Mouse (Mus musculus) heart, embryonic 15.5 days (tissue): ENCODE results near the gene Klf17. TPM values are rescaled to one million over a fixed set of nuclear protein-coding genes. Genes with fewer than 3 reads are reported as not detected.

Experiments used
- ATAC-seq: fragments of 200-750 bp; cut with Nextera tagmentation; replicated peaks from 2 replicates; pipeline ENCODE4 v1.8.0; 2017; ENCODE audit warnings: low read depth, moderate TSS enrichment; ENCODE audit not compliant: insufficient number of reproducible peaks, insufficient read depth, low FRiP score
- H3K27ac ChIP-seq: fragments of 300-500 bp; sonication (generic); 2 replicates; pipeline ENCODE4 v1.5.1; 2015; ENCODE audit warnings: mild to moderate bottlenecking, inconsistent platforms
- H3K27me3 ChIP-seq: fragments of 300-500 bp; sonication (generic); 2 replicates; pipeline ENCODE4 v1.6.1; 2015; ENCODE audit warnings: inconsistent platforms
- H3K36me3 ChIP-seq: fragments of 300-500 bp; sonication (generic); 2 replicates; pipeline ENCODE4 v1.6.1; 2015; ENCODE audit warnings: mild to moderate bottlenecking, inconsistent platforms
- H3K4me1 ChIP-seq: fragments of 300-500 bp; sonication (generic); replicated peaks from 2 replicates; pipeline ENCODE4 v1.6.1; 2015; ENCODE audit warnings: inconsistent platforms
- H3K4me2 ChIP-seq: fragments of 300-500 bp; sonication (generic); 2 replicates; pipeline ENCODE4 v1.6.1; 2015; ENCODE audit warnings: inconsistent platforms, mild to moderate bottlenecking, moderate library complexity
- H3K4me3 ChIP-seq: fragments of 300-500 bp; sonication (generic); 2 replicates; pipeline ENCODE4 v1.5.1; 2015; ENCODE audit warnings: mild to moderate bottlenecking, inconsistent platforms
- H3K9ac ChIP-seq: fragments of 300-500 bp; sonication (generic); 2 replicates; pipeline ENCODE4 v1.6.1; 2015; ENCODE audit warnings: mild to moderate bottlenecking, inconsistent platforms
- H3K9me3 ChIP-seq: fragments of 300-500 bp; sonication (generic); replicated peaks from 2 replicates; pipeline ENCODE4 v1.6.1; 2016; ENCODE audit warnings: inconsistent platforms
- WGBS: fragments of 180-500 bp; shearing (Covaris S2); methylation state at CpG from one replicate; pipeline ENCODE4 v1.1.7; 2015; ENCODE audit warnings: mixed read lengths; 5-methylcytosine and 5-hydroxymethylcytosine counted together
- polyA plus RNA-seq: library from polyadenylated mRNA; unstranded; fragments of >200 nt; fragmentation: Nextera tagmentation; extraction: Ambion mirVana; gene quantifications from 2 replicates; pipeline ENCODE4 v1.2.1, GENCODE M21; 2015

The Klf17 gene
- polyA plus RNA-seq = not detected in 2 replicates

- Histone ChIP-seq H3K27me3 (no peaks in the 10 kb centered on the region), H3K27ac (no peak within 1 kb of the TSS), H3K9ac (no peak within 1 kb of the TSS), H3K36me3 (no peaks in the 10 kb centered on the region), H3K4me2 (no peak within 1 kb of the TSS), H3K4me1 (no peaks in the 10 kb centered on the region), H3K4me3 (no peak within 1 kb of the TSS), H3K9me3 (no peaks in the 10 kb centered on the region)
- 72% methylated on average over 12 of the region's 12 CpGs for WGBS
- no peak for ATAC-seq
These were observed at the start of gene Klf17 for GRCm38 (mm10) chr4:117765416-117765815. Gene Klf17, minus strand, starts transcription at chr4:117765648.

- 65% methylated on average over 4 of the region's 4 CpGs for WGBS
- H3K4me2 ChIP-seq = no peak overlapping the region
These were observed 48.9 kb upstream of the Klf17 start for GRCm38 (mm10) chr4:117814333-117814732.

GRCm38 (mm10) chr4:117813591-117814192 lies 48.2 kb upstream of the Klf17 start:
- WGBS = 43% methylated on average over 9 of the region's 9 CpGs
- Histone ChIP-seq H3K36me3 (no peaks in the 10 kb centered on the region), H3K27ac (no peak overlapping the region), H3K4me1 (0 out of 2 replicates have a peak, but pooled peaks cover 3% of the 10 kb centered on the region), H3K9ac (no peak overlapping the region), H3K4me3 (no peak overlapping the region), H3K4me2 (no peak overlapping the region), H3K27me3 (no peaks in the 10 kb centered on the region), H3K9me3 (no peaks in the 10 kb centered on the region)
- ATAC-seq = no peak; the same call in 1 of the 2 replicates

More at GRCm38 (mm10) chr4:117814333-117814732, 48.9 kb upstream of the Klf17 start:
- Histone ChIP-seq H3K27ac (no peak overlapping the region), H3K9ac (no peak overlapping the region), H3K4me3 (no peak overlapping the region), H3K36me3 (no peaks in the 10 kb centered on the region), H3K9me3 (no peaks in the 10 kb centered on the region), H3K27me3 (no peaks in the 10 kb centered on the region), H3K4me1 (0 out of 2 replicates have a peak, but pooled peaks cover 3% of the 10 kb centered on the region)
- no peak for ATAC-seq

GRCm38 (mm10) chr4:117810933-117811332 lies 45.5 kb upstream of the Klf17 start:
- no peak overlapping the region for H3K4me2 ChIP-seq
- no peaks in the 10 kb centered on the region for H3K27me3 ChIP-seq
- H3K9ac ChIP-seq = no peak overlapping the region
- H3K4me3 ChIP-seq = no peak overlapping the region
- H3K27ac ChIP-seq = no peak overlapping the region
- WGBS = 37% methylated on average over 2 of the region's 2 CpGs
- 0 out of 2 replicates have a peak, but pooled peaks cover 3% of the 10 kb centered on the region for H3K4me1 ChIP-seq
- H3K36me3 ChIP-seq = no peaks in the 10 kb centered on the region
- H3K9me3 ChIP-seq = no peaks in the 10 kb centered on the region
- ATAC-seq = no peak

- H3K27ac ChIP-seq = no peak overlapping the region
- H3K4me3 ChIP-seq = no peak overlapping the region
- H3K27me3 ChIP-seq = no peaks in the 10 kb centered on the region
- H3K9ac ChIP-seq = no peak overlapping the region
- H3K4me2 ChIP-seq = no peak overlapping the region
- no peaks in the 10 kb centered on the region for H3K9me3 ChIP-seq
- no peak for ATAC-seq
- H3K4me1 ChIP-seq = no peaks in the 10 kb centered on the region
- no peaks in the 10 kb centered on the region for H3K36me3 ChIP-seq
- WGBS = 34% methylated on average over 5 of the region's 5 CpGs
These were observed 41.5 kb upstream of the Klf17 start for GRCm38 (mm10) chr4:117806992-117807391.

GRCm38 (mm10) chr4:117799904-117800303 lies 34.5 kb upstream of the Klf17 start:
- Histone ChIP-seq H3K4me2 (no peak overlapping the region), H3K9ac (no peak overlapping the region), H3K36me3 (no peaks in the 10 kb centered on the region), H3K4me1 (no peaks in the 10 kb centered on the region), H3K27ac (no peak overlapping the region), H3K9me3 (no peaks in the 10 kb centered on the region), H3K4me3 (no peak overlapping the region), H3K27me3 (no peaks in the 10 kb centered on the region)
- WGBS = 78% methylated on average over 6 of the region's 6 CpGs
- ATAC-seq = no peak

- no peak for ATAC-seq
- Histone ChIP-seq H3K27me3 (no peaks in the 10 kb centered on the region), H3K27ac (no peak overlapping the region), H3K9me3 (no peaks in the 10 kb centered on the region), H3K36me3 (no peaks in the 10 kb centered on the region), H3K4me2 (no peak overlapping the region), H3K4me3 (no peak overlapping the region), H3K9ac (no peak overlapping the region), H3K4me1 (no peaks in the 10 kb centered on the region)
- whole genome bisulfite sequencing = 64% methylated on average over 10 of the region's 10 CpGs
These were observed 22.9 kb upstream of the Klf17 start for GRCm38 (mm10) chr4:117788308-117788707.

GRCm38 (mm10) chr4:117786963-117787362 lies 21.5 kb upstream of the Klf17 start:
- Histone ChIP-seq H3K4me1 (no peaks in the 10 kb centered on the region), H3K4me2 (peak overlapping the region; percentile 47), H3K9me3 (no peaks in the 10 kb centered on the region), H3K27ac (no peak overlapping the region), H3K9ac (no peak overlapping the region), H3K36me3 (no peaks in the 10 kb centered on the region), H3K4me3 (peak overlapping the region; percentile 27), H3K27me3 (no peaks in the 10 kb centered on the region)
- 25% methylated on average over 8 of the region's 8 CpGs for WGBS
- ATAC-seq = no peak

GRCm38 (mm10) chr4:117782908-117783307 lies 17.5 kb upstream of the Klf17 start:
- Histone ChIP-seq H3K36me3 (no peaks in the 10 kb centered on the region), H3K9me3 (no peaks in the 10 kb centered on the region), H3K27me3 (no peaks in the 10 kb centered on the region), H3K4me1 (no peaks in the 10 kb centered on the region), H3K27ac (no peak overlapping the region), H3K4me2 (no peak overlapping the region), H3K9ac (no peak overlapping the region), H3K4me3 (no peak overlapping the region)
- WGBS = 89% methylated on average over 3 of the region's 3 CpGs
- no peak for ATAC-seq

GRCm38 (mm10) chr4:117772960-117773359 lies 7.5 kb upstream of the Klf17 start:
- no peak overlapping the region for H3K4me2 ChIP-seq
- no peak overlapping the region for H3K9ac ChIP-seq
- no peaks in the 10 kb centered on the region for H3K4me1 ChIP-seq
- H3K36me3 ChIP-seq = no peaks in the 10 kb centered on the region
- H3K27me3 ChIP-seq = no peaks in the 10 kb centered on the region
- 45% methylated on average over 9 of the region's 9 CpGs for WGBS
- ATAC-seq = no peak
- no peak overlapping the region for H3K27ac ChIP-seq
- no peaks in the 10 kb centered on the region for H3K9me3 ChIP-seq
- H3K4me3 ChIP-seq = no peak overlapping the region

- no peak overlapping the region for H3K27ac ChIP-seq
- H3K9ac ChIP-seq = no peak overlapping the region
- no peaks in the 10 kb centered on the region for H3K27me3 ChIP-seq
- H3K36me3 ChIP-seq = no peaks in the 10 kb centered on the region
- no peaks in the 10 kb centered on the region for H3K4me1 ChIP-seq
- no peak for ATAC-seq
- no peak overlapping the region for H3K4me3 ChIP-seq
- no peak overlapping the region for H3K4me2 ChIP-seq
- 17% methylated on average over 5 of the region's 5 CpGs for WGBS
- no peaks in the 10 kb centered on the region for H3K9me3 ChIP-seq
These were observed 5.5 kb upstream of the Klf17 start for GRCm38 (mm10) chr4:117770935-117771334.

GRCm38 (mm10) chr4:117760151-117760550 lies 5.3 kb downstream of the Klf17 start:
- Histone ChIP-seq H3K9me3 (no peaks in the 10 kb centered on the region), H3K36me3 (no peaks in the 10 kb centered on the region), H3K4me2 (no peak overlapping the region), H3K27ac (no peak overlapping the region), H3K27me3 (no peaks in the 10 kb centered on the region), H3K9ac (no peak overlapping the region), H3K4me1 (no peaks in the 10 kb centered on the region), H3K4me3 (no peak overlapping the region)
- ATAC-seq = no peak
- WGBS = 90% methylated on average over 5 of the region's 5 CpGs
